Mouse (Mus musculus): ENCODE measurements at regions not wholly inside any gene's neighbourhood (a gene's known extent, or its start where the extent isn't known, plus 50 kb on each side); places are given as distances from the start of the nearest gene placed in this dataset.

- peak; percentile 22 for DNase-seq
These were observed 430.3 kb downstream of the Zfp536 start for GRCm38 (mm10) chr7:37343021-37343593.

- no peak for DNase-seq
These were observed 429.7 kb downstream of the Zfp536 start for GRCm38 (mm10) chr7:37343691-37344233.

DNA sequence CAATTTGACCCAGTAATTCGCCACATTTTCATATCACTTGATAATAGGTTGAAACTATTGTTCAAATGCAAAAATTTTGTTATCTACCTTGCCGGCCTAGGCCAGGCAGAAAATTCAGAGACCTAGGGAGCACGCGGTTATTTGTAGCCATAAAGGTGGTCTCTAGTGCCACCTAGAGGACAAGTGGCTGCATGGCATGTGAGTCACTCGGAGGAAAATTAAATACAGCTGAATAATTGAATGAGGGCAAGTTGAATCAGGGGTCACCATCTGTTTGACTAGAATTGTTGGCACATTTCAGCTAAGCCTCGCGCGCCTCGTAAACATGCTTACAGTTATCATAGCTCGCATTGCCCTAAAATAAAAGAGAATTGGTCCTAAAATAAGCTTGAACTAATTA lies 427.4 kb downstream of the Zfp536 start:
- DNase-seq = peak; percentile 67

DNA sequence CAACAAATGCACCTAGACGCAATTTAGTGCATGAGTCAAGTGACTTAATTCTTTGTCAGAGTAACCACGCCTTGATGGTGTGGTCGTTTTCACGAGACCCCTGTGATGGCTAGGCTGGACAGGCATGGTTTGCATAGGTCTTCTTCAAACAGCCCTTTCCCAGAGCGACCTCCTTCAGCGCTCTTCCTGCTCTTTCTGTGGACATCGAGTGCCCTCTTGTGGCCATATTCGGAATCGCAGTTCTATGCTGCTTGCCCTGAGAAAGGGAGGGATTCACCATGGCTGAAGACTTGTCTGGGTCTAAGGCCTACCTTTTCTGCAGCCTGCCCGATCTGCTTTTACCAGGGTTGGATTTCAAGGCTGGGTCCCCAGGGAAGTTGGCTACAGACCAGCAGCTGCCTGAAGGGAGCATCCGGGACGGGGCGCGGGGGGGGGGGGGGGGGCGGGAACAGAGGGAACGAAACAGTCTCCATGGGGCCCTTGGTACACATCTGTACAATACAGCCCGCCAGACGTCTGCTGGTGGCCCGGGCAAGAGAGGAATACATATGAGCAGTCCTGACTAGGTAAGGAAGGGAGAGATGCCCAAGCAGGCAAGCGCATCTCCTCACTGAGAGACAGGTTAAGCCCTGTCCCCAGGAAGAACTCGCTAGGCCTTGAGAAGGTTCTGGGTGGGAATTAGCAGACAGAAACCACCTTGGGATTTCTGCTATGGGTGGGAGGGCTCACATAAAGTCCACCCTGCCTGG lies 415.6 kb downstream of the Zfp536 start:
- peak; percentile 96 for DNase-seq

- no peak for DNase-seq
These were observed 414.9 kb downstream of the Zfp536 start for GRCm38 (mm10) chr7:37358492-37358891.

- no peak for DNase-seq
These were observed 414.0 kb downstream of the Zfp536 start for GRCm38 (mm10) chr7:37359473-37359872.

- peak; percentile 52 for DNase-seq
These were observed 413.3 kb downstream of the Zfp536 start for GRCm38 (mm10) chr7:37360171-37360570.

- no peak for DNase-seq
These were observed 411.5 kb downstream of the Zfp536 start for GRCm38 (mm10) chr7:37361802-37362441.

DNA sequence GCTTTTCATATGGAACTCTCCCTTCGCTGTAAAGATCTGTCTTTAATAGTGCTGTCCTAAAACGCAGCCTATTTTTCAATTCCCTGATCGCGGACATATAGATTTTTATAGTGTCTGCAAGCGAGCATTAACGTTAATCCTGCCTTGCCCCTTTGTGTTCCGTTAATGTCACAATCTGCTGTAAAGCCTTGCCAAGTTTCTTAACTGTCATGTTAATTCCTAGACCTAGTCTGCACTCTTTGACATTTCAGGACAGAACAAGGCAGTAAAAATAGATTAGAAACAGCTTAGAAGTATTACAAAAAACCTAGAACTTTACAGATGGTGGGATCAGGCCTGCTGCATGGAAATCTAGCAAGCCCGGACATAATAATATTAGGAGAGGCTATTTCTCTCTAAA lies 410.6 kb downstream of the Zfp536 start:
- DNase-seq = no peak

DNA sequence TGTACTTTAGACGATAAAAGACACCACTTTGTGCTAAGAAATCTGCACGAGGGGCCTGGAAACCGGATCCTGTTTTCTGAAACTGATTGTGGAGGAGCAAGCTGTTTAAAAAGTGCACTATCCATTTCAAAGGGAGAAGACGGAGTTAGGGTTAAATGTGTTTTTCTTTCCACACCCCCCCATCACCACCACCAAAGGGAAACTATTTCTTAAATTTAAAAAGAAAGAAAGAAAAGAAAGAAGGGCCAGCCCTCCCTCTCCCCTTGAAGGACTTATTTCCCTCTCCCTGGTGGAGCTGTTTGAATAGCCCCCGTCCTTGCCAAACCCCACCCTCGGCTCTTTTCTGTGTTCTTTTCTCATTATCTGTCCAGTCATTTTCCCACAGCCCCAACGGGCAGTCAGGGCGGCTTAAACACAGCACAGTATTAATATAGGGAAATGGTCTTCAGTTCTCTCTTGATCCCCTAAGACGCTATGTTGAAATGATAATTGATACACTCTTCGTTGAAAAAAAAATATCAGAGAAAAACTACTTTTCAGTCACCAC lies 409.7 kb downstream of the Zfp536 start:
- DNase-seq = no peak

DNA sequence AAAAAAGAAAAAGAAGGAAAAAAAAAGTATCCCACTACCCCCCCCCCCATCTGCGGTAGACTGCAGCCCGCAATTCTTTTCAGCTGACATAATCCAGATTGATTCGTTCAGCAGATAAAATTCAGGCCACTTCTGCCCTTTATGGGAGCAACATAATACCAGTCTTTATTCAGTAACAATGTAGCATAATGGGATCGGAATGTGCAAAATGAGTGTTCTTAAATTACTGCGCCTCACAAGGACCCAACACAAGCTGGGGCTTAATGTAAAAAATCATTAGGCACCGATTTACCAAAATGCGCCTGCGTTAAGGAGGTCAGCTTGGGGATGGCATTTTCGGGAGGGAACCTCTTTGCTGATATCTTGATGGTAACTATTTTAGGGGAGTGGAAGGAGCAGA lies 409.2 kb downstream of the Zfp536 start:
- no peak for DNase-seq

- peak; percentile 55 for DNase-seq
These were observed 407.4 kb downstream of the Zfp536 start for GRCm38 (mm10) chr7:37366006-37366405.

GRCm38 (mm10) chr7:37369698-37370097 lies 403.7 kb downstream of the Zfp536 start:
- no peak for DNase-seq

- DNase-seq = peak; percentile 74
These were observed 399.6 kb downstream of the Zfp536 start for GRCm38 (mm10) chr7:37373864-37374263.

- no peak for DNase-seq
These were observed 398.4 kb downstream of the Zfp536 start for GRCm38 (mm10) chr7:37375044-37375443.

DNA sequence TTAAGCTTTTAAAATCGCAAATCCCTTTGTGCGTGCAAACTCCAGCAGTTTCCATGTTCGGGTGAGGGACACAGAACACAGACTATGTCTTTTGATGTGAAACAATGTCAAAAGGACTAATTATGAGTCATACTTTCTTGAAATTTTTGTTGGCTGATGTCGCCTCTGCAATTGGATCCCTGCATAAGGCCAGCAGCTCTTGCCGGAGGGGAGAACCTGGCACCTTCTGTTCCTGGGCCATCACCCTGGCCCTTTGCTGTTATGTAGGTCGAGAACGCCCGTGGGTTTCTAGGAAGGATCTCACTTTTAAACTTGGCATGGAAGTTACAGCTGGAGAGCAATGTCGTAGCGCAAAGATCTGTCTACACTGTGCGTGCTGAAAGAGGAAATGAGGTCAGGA lies 397.9 kb downstream of the Zfp536 start:
- DNase-seq = no peak

- no peak for DNase-seq
These were observed 397.2 kb downstream of the Zfp536 start for GRCm38 (mm10) chr7:37376207-37376606.

DNA sequence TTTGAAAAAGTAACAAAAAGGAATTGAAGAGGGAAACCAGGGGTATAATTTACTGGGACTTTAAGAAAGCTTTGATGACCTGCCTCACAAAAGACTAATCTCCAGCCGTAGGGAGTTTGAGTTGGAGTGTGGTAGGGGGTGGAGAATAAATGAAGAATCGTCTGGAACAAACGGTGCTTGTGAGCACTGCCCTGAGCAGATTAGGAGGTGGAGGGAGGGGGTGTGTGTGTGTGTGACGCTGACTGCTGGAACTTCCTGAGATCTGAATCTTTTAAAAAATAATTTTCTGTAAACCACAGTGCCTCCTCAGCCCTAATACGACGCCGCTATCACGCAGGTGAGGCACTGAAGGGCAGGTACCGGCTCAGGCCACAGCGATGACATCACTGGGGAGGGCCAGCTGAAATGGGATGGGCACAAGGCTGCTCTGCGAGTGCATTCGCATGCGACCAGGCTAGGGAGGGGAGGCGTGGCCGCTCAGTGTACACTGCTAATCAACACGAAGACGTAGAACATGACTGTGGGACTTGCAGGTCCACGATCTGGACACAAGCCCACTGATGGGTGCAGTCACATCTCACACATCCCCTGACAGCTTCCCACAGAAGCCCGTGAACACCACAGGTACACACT lies 395.4 kb downstream of the Zfp536 start:
- no peak for DNase-seq

GRCm38 (mm10) chr7:37387871-37388270 lies 385.6 kb downstream of the Zfp536 start:
- DNase-seq = no peak

- no peak for DNase-seq
These were observed 384.4 kb downstream of the Zfp536 start for GRCm38 (mm10) chr7:37388843-37389702.

- DNase-seq = no peak
These were observed 383.7 kb downstream of the Zfp536 start for GRCm38 (mm10) chr7:37389703-37390087.

DNA sequence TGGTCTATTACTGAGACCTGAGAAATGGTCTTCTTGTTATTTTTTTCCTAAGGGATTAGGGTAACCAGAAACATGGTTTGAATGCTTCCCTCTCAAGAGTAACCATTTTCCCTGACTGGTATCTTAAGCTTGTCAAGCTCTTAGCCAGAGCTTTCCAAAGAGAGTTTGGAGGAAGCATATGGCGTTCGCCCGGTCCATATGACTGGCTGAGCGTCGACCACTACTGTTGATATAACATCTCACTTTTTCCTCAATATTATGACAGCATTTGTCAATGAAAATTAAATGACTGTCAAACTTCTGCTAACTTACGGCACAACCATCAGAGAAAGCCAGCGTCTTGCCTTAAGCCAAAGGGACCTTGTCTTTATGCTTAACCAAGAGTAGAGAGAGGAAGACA lies 383.2 kb downstream of the Zfp536 start:
- DNase-seq = no peak
